Mouse (Mus musculus) urinary bladder, postnatal 36 days (tissue): ENCODE data around the gene Ipo5.

Source experiments
- DNase-seq, 2 experiments: peaks; one replicate each; pipeline ENCODE4 v3.0.0; 2022; ENCODE audit warnings: low spot score in 2 of 2, mixed read lengths in 1 of 2

The Ipo5 gene

DNA sequence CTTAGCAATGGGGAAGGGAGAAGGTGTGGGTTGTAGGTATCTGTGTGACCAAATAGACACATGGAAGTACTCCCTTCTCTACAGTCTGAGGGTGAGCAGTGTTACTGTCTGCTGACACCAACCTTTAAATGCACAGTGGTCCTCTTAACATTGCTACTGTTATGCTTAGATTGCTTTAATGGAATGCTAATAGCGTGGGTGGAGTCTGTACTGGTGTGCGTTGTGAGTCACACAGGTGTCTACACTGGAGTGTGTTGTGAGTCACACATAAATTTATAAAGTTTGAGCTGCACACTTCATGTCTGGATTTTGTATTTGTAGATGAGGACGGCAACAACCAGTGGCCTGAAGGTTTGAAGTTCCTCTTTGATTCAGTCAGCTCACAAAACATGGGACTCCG, 10.8 kb downstream of the Ipo5 start:
- DNase-seq: no peak

GRCm38 (mm10) chr14:120924044-120924443, 13.0 kb downstream of the Ipo5 start:
- DNase-seq: no peak

GRCm38 (mm10) chr14:120925731-120926585, 14.9 kb downstream of the Ipo5 start:
- no peak for DNase-seq

DNA sequence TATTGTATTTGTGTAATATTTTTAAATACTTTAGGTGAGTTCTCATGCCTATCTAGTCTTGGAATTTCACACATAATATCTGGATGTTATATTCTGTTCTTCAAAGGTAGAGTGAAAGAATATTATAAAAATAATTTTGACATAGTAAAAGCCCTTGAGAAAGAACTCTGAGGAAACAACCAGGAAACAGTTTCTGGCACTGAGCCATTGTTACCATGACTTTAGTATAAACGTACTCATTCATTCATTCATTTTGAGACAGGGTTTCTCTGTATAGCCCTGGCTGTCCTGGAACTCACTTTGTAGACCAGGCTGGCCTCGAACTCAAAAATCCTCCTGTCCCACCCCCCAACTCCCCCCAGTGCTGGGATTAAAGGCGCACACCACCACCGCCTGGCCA, 20.2 kb downstream of the Ipo5 start:
- no peak for DNase-seq

- no peak for DNase-seq
Observed at GRCm38 (mm10) chr14:120933624-120934023, 22.6 kb downstream of the Ipo5 start.

GRCm38 (mm10) chr14:120937102-120937501, 26.1 kb downstream of the Ipo5 start:
- DNase-seq: no peak

- DNase-seq: no peak
Observed at GRCm38 (mm10) chr14:120942803-120943202, 31.8 kb downstream of the Ipo5 start.

GRCm38 (mm10) chr14:120945146-120945545, 34.1 kb downstream of the Ipo5 start:
- DNase-seq: no peak

- no peak for DNase-seq
Observed at GRCm38 (mm10) chr14:120947104-120947503, 36.1 kb downstream of the Ipo5 start.

GRCm38 (mm10) chr14:120949002-120949401, 38.0 kb downstream of the Ipo5 start:
- DNase-seq: no peak

DNA sequence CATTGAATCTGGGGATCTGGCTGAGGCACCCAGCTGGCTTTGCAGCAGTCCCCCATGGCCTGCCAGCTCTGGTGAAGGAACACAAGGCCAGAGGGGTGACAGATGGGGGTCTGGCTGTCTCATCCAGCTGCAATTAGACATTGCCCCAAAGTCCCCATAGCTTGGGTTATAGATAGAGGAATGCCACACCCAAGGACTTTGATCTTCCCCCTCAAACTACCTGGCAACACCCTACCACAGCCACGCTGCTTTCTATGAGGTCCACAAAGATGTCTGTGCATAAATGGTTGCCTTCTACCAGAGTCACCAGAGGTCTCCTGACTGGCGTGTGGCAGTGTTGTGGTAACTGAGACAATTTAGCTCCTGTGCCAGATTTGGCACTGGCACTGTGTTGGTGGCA, 39.0 kb downstream of the Ipo5 start:
- no peak for DNase-seq

GRCm38 (mm10) chr14:120952434-120952833, 41.4 kb downstream of the Ipo5 start:
- DNase-seq: no peak

DNA sequence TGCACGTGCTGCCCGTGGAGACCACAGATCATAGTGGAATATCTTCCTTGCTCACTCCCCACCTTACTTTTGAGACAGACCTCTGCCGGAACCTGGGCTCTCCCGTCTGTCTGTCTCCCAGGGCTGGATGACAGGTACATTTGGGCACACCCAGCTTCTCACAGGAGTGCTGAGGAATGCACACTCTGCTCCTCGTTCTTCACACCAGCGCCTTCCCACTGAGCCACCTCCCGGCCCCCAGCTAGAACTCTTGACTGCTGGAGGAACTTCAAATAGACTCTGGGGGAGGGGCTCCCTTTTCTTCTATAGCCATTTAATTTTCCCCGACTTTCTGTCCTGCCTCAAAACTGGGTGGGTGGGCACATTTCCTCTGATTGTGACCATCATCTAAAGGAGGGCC, 49.5 kb downstream of the Ipo5 start:
- DNase-seq: no peak

DNA sequence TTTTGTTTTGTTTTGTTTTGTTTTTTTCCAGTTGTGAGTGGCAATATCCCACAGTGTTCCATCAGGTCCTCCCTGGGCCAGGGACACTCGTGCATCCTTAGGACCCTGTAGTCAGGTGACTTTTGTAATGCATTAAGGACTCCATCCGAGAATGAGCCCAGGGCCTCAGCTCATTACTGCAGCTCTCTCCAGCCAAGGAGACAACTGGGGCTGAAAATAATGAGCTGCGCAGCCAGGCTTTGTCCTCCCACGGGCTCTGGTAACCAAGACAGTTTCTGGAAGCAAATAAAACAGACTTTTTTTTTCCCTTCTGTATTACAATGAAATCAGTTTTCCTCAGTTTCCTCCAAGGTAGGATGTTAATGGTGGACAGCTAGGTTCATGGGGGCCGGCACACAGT, 50.0 kb downstream of the Ipo5 start:
- no peak for DNase-seq

DNA sequence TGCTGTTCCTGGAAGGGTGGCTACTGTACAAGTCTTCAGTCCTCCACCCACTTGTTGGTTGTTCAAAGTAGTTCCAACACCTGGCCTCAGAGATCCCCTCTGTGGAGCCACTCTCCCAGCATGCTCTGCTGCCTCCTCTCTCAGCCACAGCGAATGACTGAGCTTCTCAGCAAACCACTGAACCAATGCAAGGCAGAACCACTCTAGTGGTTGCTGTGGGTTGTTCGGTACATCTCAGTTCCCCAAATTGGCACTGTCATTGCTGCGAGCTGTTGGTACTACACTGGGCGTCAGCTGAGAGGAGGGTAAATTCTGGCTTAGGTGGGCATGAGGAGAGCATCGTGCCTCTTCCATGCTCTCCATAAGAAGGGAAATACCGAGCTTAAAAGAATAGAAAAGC, 56.0 kb downstream of the Ipo5 start:
- DNase-seq: no peak

- DNase-seq: no peak
Observed at GRCm38 (mm10) chr14:120968723-120969122, 57.7 kb downstream of the Ipo5 start.

GRCm38 (mm10) chr14:120969673-120970072, 58.6 kb downstream of the Ipo5 start:
- no peak for DNase-seq

GRCm38 (mm10) chr14:120970637-120971036, 59.6 kb downstream of the Ipo5 start:
- DNase-seq: no peak

- no peak for DNase-seq
Observed at GRCm38 (mm10) chr14:120971313-120971712, 60.3 kb downstream of the Ipo5 start.

DNA sequence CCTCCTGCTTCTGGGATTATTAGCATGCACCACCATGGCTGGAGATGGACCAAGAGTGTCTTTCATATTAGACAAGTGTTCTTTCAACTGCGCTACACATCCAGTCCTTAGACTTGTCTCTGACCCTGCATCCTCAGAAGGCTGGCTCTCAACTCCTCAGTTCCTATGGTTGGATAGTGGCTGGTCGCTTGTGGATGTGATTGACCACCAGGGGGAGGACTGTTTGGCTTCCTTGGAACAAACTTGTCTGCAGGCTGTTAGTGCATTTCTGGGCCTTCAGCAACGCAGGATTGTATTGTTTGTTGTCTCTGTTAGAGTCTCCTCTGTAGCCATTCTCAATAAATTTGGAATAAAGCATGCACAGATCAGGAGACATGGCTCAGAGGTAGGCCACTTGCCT, 68.5 kb downstream of the Ipo5 start:
- DNase-seq: peak in 1 of 2 experiments; percentile 22

- DNase-seq: no peak
Observed at GRCm38 (mm10) chr14:120989126-120989525, 78.1 kb downstream of the Ipo5 start.
